Mouse (Mus musculus): ENCODE data around the gene Sf1. TPM values are rescaled to one million over a fixed set of nuclear protein-coding genes. Genes with fewer than 3 reads are reported as not detected.
A peak's percentile ranks its signal among the peaks of the same experiment; 100 is the strongest.

Gene Sf1
- 100 to 1,000 TPM; 208 to 212 TPM for total RNA-seq (2021)
- long read RNA-seq, experiment 1, full-length matches to known transcripts: 43 of 88 reads
- long read RNA-seq, experiment 1, partial matches to known transcripts: 22 of 88 reads
- long read RNA-seq, experiment 1, other reads (novel, unspliced or antisense): 23 of 88 reads
- long read RNA-seq, experiment 2, full-length matches to known transcripts: 26 of 57 reads
- long read RNA-seq, experiment 2, partial matches to known transcripts: 19 of 57 reads
- long read RNA-seq, experiment 2, other reads (novel, unspliced or antisense): 12 of 57 reads

GRCm38 (mm10) chr19:6363411-6364240, at the start of gene Sf1:
Gene Sf1 (plus strand): TSS chr19:6363690.
- peak; percentile 99 to 100 for DNase-seq (ENCODE audit: extremely low spot score in 1 of 2, low spot score in 2 of 2)
- no peak for TF ChIP-seq CTCF (IDR thresholded peaks at IDR 0.05)
- Histone ChIP-seq H3K4me3 (peak within 1 kb of the TSS; percentile 71), H3K27ac (peak within 1 kb of the TSS; percentile 99)
- intact Hi-C loops (cut with DNase I): no loop called here

- intact Hi-C loops (cut with DNase I): no loop called here
- no peak overlapping the region for H3K27ac ChIP-seq
- no peak overlapping the region for H3K4me3 ChIP-seq
- no peak for DNase-seq (ENCODE audit: extremely low spot score in 1 of 2, low spot score in 2 of 2)
- TF ChIP-seq CTCF (IDR thresholded peaks at IDR 0.05): no peak
Measured at GRCm38 (mm10) chr19:6313796-6314195, 49.7 kb upstream of the Sf1 start.

- TF ChIP-seq CTCF (IDR thresholded peaks at IDR 0.05): no peak
- Histone ChIP-seq H3K27ac (no peak overlapping the region), H3K4me3 (no peak overlapping the region)
- intact Hi-C loops (cut with DNase I): no loop called here
- DNase-seq (ENCODE audit: extremely low spot score in 1 of 2, low spot score in 2 of 2): no peak
Measured at GRCm38 (mm10) chr19:6314513-6314912, 49.0 kb upstream of the Sf1 start.

GRCm38 (mm10) chr19:6315573-6315972, 47.9 kb upstream of the Sf1 start:
- Histone ChIP-seq H3K27ac (no peak overlapping the region), H3K4me3 (no peak overlapping the region)
- no peak for DNase-seq (ENCODE audit: extremely low spot score in 1 of 2, low spot score in 2 of 2)
- intact Hi-C loops (cut with DNase I): loop anchor here (5.0 kb wide), 2 partner anchors 208 to 333 kb away; partner anchors contain the start of gene Naaladl1
- no peak for TF ChIP-seq CTCF (IDR thresholded peaks at IDR 0.05)

GRCm38 (mm10) chr19:6318145-6318544, 45.3 kb upstream of the Sf1 start:
- Histone ChIP-seq H3K27ac (no peak overlapping the region), H3K4me3 (no peak overlapping the region)
- DNase-seq (ENCODE audit: extremely low spot score in 1 of 2, low spot score in 2 of 2): no peak
- TF ChIP-seq CTCF (IDR thresholded peaks at IDR 0.05): no peak
- intact Hi-C loops (cut with DNase I): loop anchor here (5.0 kb wide), 2 partner anchors 211 to 336 kb away; partner anchors contain the start of gene Naaladl1

GRCm38 (mm10) chr19:6321358-6321757, 42.1 kb upstream of the Sf1 start:
- intact Hi-C loops (cut with DNase I): no loop called here
- no peak overlapping the region for H3K27ac ChIP-seq
- TF ChIP-seq CTCF (IDR thresholded peaks at IDR 0.05): no peak
- no peak overlapping the region for H3K4me3 ChIP-seq
- DNase-seq (ENCODE audit: extremely low spot score in 1 of 2, low spot score in 2 of 2): no peak

- DNase-seq (ENCODE audit: extremely low spot score in 1 of 2, low spot score in 2 of 2): no peak
Measured at GRCm38 (mm10) chr19:6321786-6322621, 41.5 kb upstream of the Sf1 start.

GRCm38 (mm10) chr19:6324751-6325150, 38.7 kb upstream of the Sf1 start:
- no peak overlapping the region for H3K4me3 ChIP-seq
- TF ChIP-seq CTCF (IDR thresholded peaks at IDR 0.05): no peak
- intact Hi-C loops (cut with DNase I): no loop called here
- H3K27ac ChIP-seq: no peak overlapping the region
- no peak for DNase-seq (ENCODE audit: extremely low spot score in 1 of 2, low spot score in 2 of 2)

More at GRCm38 (mm10) chr19:6321786-6322621, 41.5 kb upstream of the Sf1 start:
- no peak for TF ChIP-seq CTCF (IDR thresholded peaks at IDR 0.05)
- H3K4me3 ChIP-seq: no peak overlapping the region
- no peak overlapping the region for H3K27ac ChIP-seq
- intact Hi-C loops (cut with DNase I): no loop called here

- DNase-seq (ENCODE audit: extremely low spot score in 1 of 2, low spot score in 2 of 2): no peak
- intact Hi-C loops (cut with DNase I): loop anchor here (2.0 to 10.0 kb wide), 3 partner anchors 62 to 246 kb away; partner anchors contain the start of genes Arl2, Batf2, Cdca5 and Gm28374
- no peak overlapping the region for H3K27ac ChIP-seq
- no peak overlapping the region for H3K4me3 ChIP-seq
- TF ChIP-seq CTCF (IDR thresholded peaks at IDR 0.05): no peak
Measured at GRCm38 (mm10) chr19:6331178-6331577, 32.3 kb upstream of the Sf1 start.

- Histone ChIP-seq H3K4me3 (no peak overlapping the region), H3K27ac (no peak overlapping the region)
- peak in 1 of 2 experiments; percentile 52 for DNase-seq (ENCODE audit: extremely low spot score in 1 of 2, low spot score in 2 of 2)
- intact Hi-C loops (cut with DNase I): loop anchor here (2.0 to 10.0 kb wide), 3 partner anchors 63 to 247 kb away; partner anchors contain the start of genes Arl2, Batf2, Cdca5 and Gm28374
- peak; percentile 94 for TF ChIP-seq CTCF (IDR thresholded peaks at IDR 0.05)
Measured at GRCm38 (mm10) chr19:6331719-6332516, 31.6 kb upstream of the Sf1 start.
